In genomic region chr5:36942446-36942845, GRCm38 (mm10) we compare ENCODE assay signal across 20 mouse cellular contexts. TPM values are rescaled to one million over a fixed set of nuclear protein-coding genes. Genes with fewer than 3 reads are reported as not detected.
DNase-seq lines count a peak whose midpoint lies in the region; ATAC-seq and TF ChIP-seq lines count a peak whose summit lies in the region.
"Had no signal": no experiment of that assay in that cellular context is flagged by ENCODE, and none has a peak within 500 bp of the region (broad histone marks: within the 10 kb centered on the region; RNA-seq: fewer than 3 reads in every experiment).

No protein-coding gene starts in this region.

- TF ChIP-seq CTCF in hindbrain, postnatal 0 days (IDR thresholded peaks at IDR 0.05; ENCODE audit: low read depth): peak; percentile 47
- TF ChIP-seq CTCF in lung, embryonic 14.5 days (IDR thresholded peaks at IDR 0.05; ENCODE audit: low read depth): 0 out of 2 replicates have a peak, but pooled peaks have one; percentile 16
- no peak for TF ChIP-seq CTCF in lung, postnatal 0 days (IDR thresholded peaks at IDR 0.05)
- TF ChIP-seq CTCF in G1E (IDR thresholded peaks at IDR 0.05; ENCODE audit: low read depth, low read length): 0 out of 2 replicates have a peak, but pooled peaks have one; percentile 21
- peak; percentile 27; the same call in 1 of the 2 replicates for TF ChIP-seq CTCF in cortical plate, adult 2 months (IDR thresholded peaks at IDR 0.05; ENCODE audit: extremely low read depth, insufficient read depth, low read length)

- no peak overlapping the region for H3K4me2 ChIP-seq in hindbrain, postnatal 0 days (ENCODE audit: low read depth, low read length)
- no peak overlapping the region for H3K4me2 ChIP-seq in hindbrain, embryonic 11.5 days (replicated peaks; ENCODE audit: low read depth, low read length)
- no peak overlapping the region for H3K4me2 ChIP-seq in lung, embryonic 14.5 days
- H3K4me2 ChIP-seq in lung, postnatal 0 days (replicated peaks; ENCODE audit: low read depth, low read length): no peak overlapping the region
- no peak overlapping the region for H3K4me2 ChIP-seq in neural tube, embryonic 15.5 days
- H3K4me2 ChIP-seq: hindbrain, embryonic 13.5 days; limb, embryonic 12.5 days had no signal

- TF ChIP-seq EP300 in lung, postnatal 0 days (IDR thresholded peaks at IDR 0.05): no peak

- H3K27me3 ChIP-seq in hindbrain, postnatal 0 days (ENCODE audit: insufficient read depth, low read length): no peaks in the 10 kb centered on the region
- H3K27me3 ChIP-seq in hindbrain, embryonic 11.5 days (ENCODE audit: control insufficient read depth, insufficient read depth, low read length): no peaks in the 10 kb centered on the region
- H3K27me3 ChIP-seq in lung, embryonic 14.5 days (ENCODE audit: insufficient read depth, low read length): no peaks in the 10 kb centered on the region
- H3K27me3 ChIP-seq in lung, postnatal 0 days (replicated peaks; ENCODE audit: insufficient read depth, low read length): no peaks in the 10 kb centered on the region
- no peaks in the 10 kb centered on the region for H3K27me3 ChIP-seq in G1E (ENCODE audit: insufficient read depth, low read length)
- H3K27me3 ChIP-seq in neural tube, embryonic 15.5 days (replicated peaks): no peaks in the 10 kb centered on the region

- DNase-seq in hindbrain, postnatal 0 days (ENCODE audit: low spot score): no peak
- no peak for DNase-seq in hindbrain, embryonic 11.5 days (ENCODE audit: low spot score)
- DNase-seq in lung, embryonic 14.5 days: no peak
- no peak for DNase-seq in lung, postnatal 0 days (ENCODE audit: low spot score)
- DNase-seq in G1E (ENCODE audit: low spot score): no peak
- DNase-seq in spleen, postnatal 14 days (ENCODE audit: low spot score in 2 of 2): no peak
- DNase-seq: adrenal gland, postnatal 25 days; B cell, adult 2 months; cerebellum, adult 8-10 months; heart, postnatal 10 days; kidney, postnatal 36 days; lung, adult 18-20 months; lung, postnatal 36 days had no signal

- no peaks in the 10 kb centered on the region for H3K9me3 ChIP-seq in hindbrain, postnatal 0 days (ENCODE audit: low read length)
- H3K9me3 ChIP-seq in hindbrain, embryonic 11.5 days (ENCODE audit: control insufficient read depth, low read length): no peaks in the 10 kb centered on the region
- no peaks in the 10 kb centered on the region for H3K9me3 ChIP-seq in lung, embryonic 14.5 days (ENCODE audit: low read depth, low read length)
- H3K9me3 ChIP-seq in lung, postnatal 0 days (ENCODE audit: low read length): no peaks in the 10 kb centered on the region
- H3K9me3 ChIP-seq in G1E (replicated peaks): peaks cover 7% of the 10 kb centered on the region; the same call in 1 of the 2 replicates
- no peaks in the 10 kb centered on the region for H3K9me3 ChIP-seq in neural tube, embryonic 15.5 days (replicated peaks)
- H3K9me3 ChIP-seq: heart, embryonic 10.5 days; hindbrain, embryonic 13.5 days; limb, embryonic 12.5 days had no signal

- no peak overlapping the region for H3K9ac ChIP-seq in hindbrain, postnatal 0 days (replicated peaks; ENCODE audit: low read length)
- no peak overlapping the region for H3K9ac ChIP-seq in hindbrain, embryonic 11.5 days (ENCODE audit: low read depth, low read length)
- no peak overlapping the region for H3K9ac ChIP-seq in lung, embryonic 14.5 days
- H3K9ac ChIP-seq in lung, postnatal 0 days (replicated peaks; ENCODE audit: low read depth): no peak overlapping the region
- H3K9ac ChIP-seq in neural tube, embryonic 15.5 days (replicated peaks): no peak overlapping the region
- H3K9ac ChIP-seq: hindbrain, embryonic 13.5 days; limb, embryonic 12.5 days had no signal

- no peaks in the 10 kb centered on the region for H3K4me1 ChIP-seq in hindbrain, postnatal 0 days (ENCODE audit: insufficient read depth, low read length)
- H3K4me1 ChIP-seq in hindbrain, embryonic 11.5 days (replicated peaks; ENCODE audit: control insufficient read depth, insufficient read depth, low read length): no peaks in the 10 kb centered on the region
- H3K4me1 ChIP-seq in lung, embryonic 14.5 days (ENCODE audit: insufficient read depth): no peaks in the 10 kb centered on the region
- no peaks in the 10 kb centered on the region for H3K4me1 ChIP-seq in lung, postnatal 0 days (ENCODE audit: insufficient read depth, low read depth, low read length)
- no peaks in the 10 kb centered on the region for H3K4me1 ChIP-seq in G1E (ENCODE audit: insufficient read depth, low read depth, low read length)
- H3K4me1 ChIP-seq in cortical plate, adult 2 months (ENCODE audit: control insufficient read depth, insufficient read depth, low read length): peaks cover 7% of the 10 kb centered on the region
- peaks cover 19% of the 10 kb centered on the region for H3K4me1 ChIP-seq in neural tube, embryonic 15.5 days
- H3K4me1 ChIP-seq: limb, embryonic 12.5 days had no signal

- no peak overlapping the region for H3K4me3 ChIP-seq in hindbrain, postnatal 0 days (ENCODE audit: low read length)
- no peak overlapping the region for H3K4me3 ChIP-seq in hindbrain, embryonic 11.5 days (ENCODE audit: low read depth, low read length)
- H3K4me3 ChIP-seq in lung, embryonic 14.5 days (ENCODE audit: low read depth, low read length): no peak overlapping the region
- H3K4me3 ChIP-seq in lung, postnatal 0 days (ENCODE audit: low read depth, low read length): no peak overlapping the region
- H3K4me3 ChIP-seq in G1E (ENCODE audit: low read depth, low read length): no peak overlapping the region
- H3K4me3 ChIP-seq in cortical plate, adult 2 months (ENCODE audit: insufficient read depth, low read length): no peak overlapping the region
- no peak overlapping the region for H3K4me3 ChIP-seq in neural tube, embryonic 15.5 days (replicated peaks)
- H3K4me3 ChIP-seq: erythroblast, embryonic 14.5 days; heart, embryonic 10.5 days; hindbrain, embryonic 13.5 days; limb, embryonic 12.5 days had no signal

- WGBS in hindbrain, postnatal 0 days: 91% methylated on average over 2 of the region's 2 CpGs
- WGBS in hindbrain, embryonic 11.5 days: 88% methylated on average over 2 of the region's 2 CpGs
- WGBS in lung, embryonic 14.5 days: 81% methylated on average over 2 of the region's 2 CpGs
- WGBS in lung, postnatal 0 days: 87% methylated on average over 2 of the region's 2 CpGs
- 86% methylated on average over 2 of the region's 2 CpGs for WGBS in neural tube, embryonic 15.5 days

- ATAC-seq in hindbrain, postnatal 0 days: no peak
- no peak for ATAC-seq in hindbrain, embryonic 11.5 days (ENCODE audit: low FRiP score)
- no peak for ATAC-seq in lung, embryonic 14.5 days (ENCODE audit: insufficient read depth)
- no peak for ATAC-seq in lung, postnatal 0 days
- no peak for ATAC-seq in G1E (ENCODE audit: extremely low read depth, insufficient number of reproducible peaks, low FRiP score, poor library complexity, severe bottlenecking)
- ATAC-seq in neural tube, embryonic 15.5 days (ENCODE audit: low FRiP score): no peak
- ATAC-seq: forebrain, embryonic 14.5 days had no signal

- no peak for TF ChIP-seq POLR2A in cortical plate, adult 2 months (IDR thresholded peaks at IDR 0.05; ENCODE audit: extremely low read depth, insufficient read depth, low read length)

- H3K36me3 ChIP-seq in hindbrain, postnatal 0 days (ENCODE audit: insufficient read depth, low read length): no peaks in the 10 kb centered on the region; the same call in 1 of the 2 replicates
- H3K36me3 ChIP-seq in hindbrain, embryonic 11.5 days (ENCODE audit: control insufficient read depth, insufficient read depth, low read length): no peaks in the 10 kb centered on the region
- no peaks in the 10 kb centered on the region for H3K36me3 ChIP-seq in lung, embryonic 14.5 days (ENCODE audit: insufficient read depth)
- no peaks in the 10 kb centered on the region for H3K36me3 ChIP-seq in lung, postnatal 0 days (ENCODE audit: insufficient read depth, low read length)
- no peaks in the 10 kb centered on the region for H3K36me3 ChIP-seq in G1E (replicated peaks)
- H3K36me3 ChIP-seq in neural tube, embryonic 15.5 days: peaks cover 20% of the 10 kb centered on the region
- H3K36me3 ChIP-seq: heart, embryonic 10.5 days; hindbrain, embryonic 13.5 days; limb, embryonic 12.5 days had no signal

- H3K27ac ChIP-seq in hindbrain, postnatal 0 days: no peak overlapping the region
- no peak overlapping the region for H3K27ac ChIP-seq in hindbrain, embryonic 11.5 days (ENCODE audit: low read depth, low read length)
- no peak overlapping the region for H3K27ac ChIP-seq in lung, embryonic 14.5 days (ENCODE audit: low read depth)
- H3K27ac ChIP-seq in lung, postnatal 0 days (ENCODE audit: low read length): no peak overlapping the region
- H3K27ac ChIP-seq in cortical plate, adult 2 months (ENCODE audit: insufficient read depth, low read length): no peak overlapping the region
- H3K27ac ChIP-seq in neural tube, embryonic 15.5 days (replicated peaks): no peak overlapping the region
- H3K27ac ChIP-seq: heart, embryonic 10.5 days; hindbrain, embryonic 13.5 days; limb, embryonic 12.5 days had no signal

RNA-seq across cellular contexts. Expression of gene Wfs1, which starts 46.6 kb away (rescaled TPM):
- 9.8 and 14.0 TPM in 2 replicates for total RNA-seq in hindbrain, postnatal 0 days (2014; rRNA removed)
- 8.7 and 9.2 TPM in 2 replicates for polyA plus RNA-seq in hindbrain, postnatal 0 days (2015; fragmentation: Nextera tagmentation; extraction: Ambion mirVana)
- polyA plus RNA-seq in hindbrain, embryonic 11.5 days (2014; fragmentation: Nextera tagmentation; extraction: Ambion mirVana): 6.0 and 7.0 TPM in 2 replicates
- polyA plus RNA-seq in lung, embryonic 14.5 days (2014; fragmentation: Nextera tagmentation; extraction: Ambion mirVana): 9.9 and 10.3 TPM in 2 replicates
- 6.5 and 7.2 TPM in 2 replicates for polyA plus RNA-seq in lung, postnatal 0 days (2015; fragmentation: Nextera tagmentation; extraction: Ambion mirVana)
- total RNA-seq in G1E (2014; fragmentation: Nextera tagmentation) (not detected in 2 replicates), G1E (2017) (0.05 TPM in 1 of 2 replicates, not detected in the other)
- 0.02 TPM in 1 of 2 replicates, not detected in the other for polyA plus RNA-seq in G1E (2012)
- polyA plus RNA-seq in cortical plate, adult 2 months (2012; rRNA removed): 39.5 and 46.2 TPM in 2 replicates
- 9.4 and 9.7 TPM in 2 replicates for polyA plus RNA-seq in neural tube, embryonic 15.5 days (2015; fragmentation: Nextera tagmentation; extraction: Ambion mirVana)
